Mouse (Mus musculus) small intestine, adult 2 months (tissue): Measurements from ENCODE around the gene Clmp.

ENCODE experiments used
- CTCF ChIP-seq: fragments of 200-500 bp; IDR thresholded peaks from 2 replicates; pipeline ENCODE4 v1.5.1; 2012; ENCODE audit warnings: low read depth, mild to moderate bottlenecking, control low read depth, inconsistent platforms, low read length, moderate library complexity, mixed read lengths; ENCODE audit not compliant: insufficient replicate concordance, insufficient read length; ENCODE audit errors: extremely low read depth
- POLR2A ChIP-seq: fragments of 200-500 bp; IDR thresholded peaks from 2 replicates; pipeline ENCODE4 v1.6.1; 2012; ENCODE audit warnings: low read depth, mild to moderate bottlenecking, control low read depth, inconsistent platforms, low read length, moderate library complexity

DNA sequence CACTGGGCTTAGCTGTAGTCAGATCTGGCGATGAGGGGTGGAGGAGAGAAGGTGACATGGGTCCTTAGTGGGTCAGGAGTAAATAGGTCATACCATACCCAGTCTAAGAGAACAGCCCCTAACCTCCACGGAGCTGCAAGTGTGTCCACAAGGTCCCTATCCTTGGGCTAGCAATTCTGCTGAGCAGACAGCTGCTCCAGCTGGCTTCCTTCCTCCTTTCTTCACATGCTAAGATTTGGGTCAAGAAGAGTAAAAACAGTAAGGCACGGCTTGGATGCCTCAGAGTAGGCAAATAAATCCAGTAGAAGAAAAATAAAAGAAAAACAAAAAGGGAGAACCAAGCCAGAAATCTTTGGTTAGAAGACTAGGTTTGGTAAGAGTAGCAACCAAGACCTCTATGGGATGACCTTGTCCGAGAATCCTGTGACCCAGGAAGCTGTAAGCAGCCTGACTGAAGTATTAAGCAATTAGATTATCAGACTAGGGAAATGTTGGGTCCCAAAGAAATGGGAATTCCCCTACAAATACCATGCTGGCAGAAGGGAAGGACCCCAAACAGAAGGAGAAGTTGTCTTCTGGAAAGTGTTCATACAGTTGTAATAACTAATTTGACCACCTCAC is 34.4 kb upstream of the Clmp start:
- TF ChIP-seq POLR2A (no peak), CTCF (no peak)
